Mouse (Mus musculus) B cell, adult 2 months (primary cell): Measurements from ENCODE around the gene Psmb2.
A peak's percentile ranks its signal among the peaks of the same experiment; 100 is the strongest.

ENCODE experiments used
- DNase-seq, 2 experiments: peaks; one replicate each; pipeline ENCODE4 v3.0.0; 2022

Gene Psmb2

GRCm38 (mm10) chr4:126732531-126733380 lies 55.3 kb downstream of the Psmb2 start:
- no peak for DNase-seq

GRCm38 (mm10) chr4:126734001-126734603 lies 56.7 kb downstream of the Psmb2 start:
- no peak for DNase-seq

- DNase-seq: peak in 1 of 2 experiments; percentile 23
Observed at GRCm38 (mm10) chr4:126734700-126735381, 57.4 kb downstream of the Psmb2 start.

DNA sequence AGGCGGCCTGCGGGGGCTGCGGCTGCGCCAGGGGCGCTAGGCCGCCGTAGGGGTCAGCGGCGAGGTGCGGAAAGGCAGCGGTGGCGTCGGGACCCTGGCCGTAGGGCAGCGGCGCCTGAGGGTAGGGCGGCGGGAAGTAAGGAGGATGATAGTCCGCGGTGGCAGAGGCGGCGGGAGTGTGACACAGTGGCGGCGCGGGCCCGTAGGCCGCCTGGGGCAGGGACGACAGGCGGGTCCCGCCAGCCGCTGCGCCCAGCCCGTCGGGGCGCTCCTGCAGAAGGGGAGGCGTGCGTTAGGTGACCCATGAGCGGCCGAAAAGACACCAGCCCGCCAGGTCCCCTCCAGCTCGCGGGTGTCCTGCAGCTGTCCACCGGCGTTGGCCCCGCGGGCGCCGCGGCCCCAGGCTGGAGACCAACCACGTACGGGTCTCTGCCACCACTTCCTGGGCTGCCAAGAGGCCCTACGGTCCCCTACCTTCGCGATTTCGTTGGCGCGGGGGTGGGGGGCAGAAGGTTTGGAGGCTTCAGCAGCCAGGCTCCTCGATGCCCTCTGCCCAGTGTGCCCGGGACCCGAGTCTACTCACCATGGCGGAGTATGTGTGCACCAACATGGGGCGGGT lies 58.1 kb downstream of the Psmb2 start:
- peak in 1 of 2 experiments; percentile 31 for DNase-seq

DNA sequence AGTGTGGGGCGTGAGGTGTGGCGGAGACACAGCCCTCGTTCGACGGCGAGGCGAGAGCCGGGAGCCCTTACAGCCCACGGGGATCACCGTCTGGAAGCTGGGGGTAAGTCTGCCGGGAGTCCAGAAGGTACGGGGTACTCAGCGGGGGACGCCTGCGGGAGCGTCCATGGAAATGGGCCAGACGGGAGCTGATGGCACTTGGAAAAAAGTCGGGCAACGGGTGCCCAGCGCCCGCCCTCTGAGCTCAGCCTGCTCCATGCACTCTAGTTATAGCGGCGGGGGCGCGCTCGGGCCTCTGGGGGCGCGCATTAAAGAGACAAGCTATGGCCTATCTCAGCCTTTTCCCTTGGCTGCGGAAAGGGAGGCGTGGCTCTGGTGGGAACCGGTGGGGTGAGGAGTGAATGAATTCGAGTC lies 58.6 kb downstream of the Psmb2 start, which contains the start of gene Tfap2e:
Tfap2e (minus strand) TSS at position 240 of the 414 bp plus-strand sequence.
- peak in 1 of 2 experiments; percentile 32 for DNase-seq

DNA sequence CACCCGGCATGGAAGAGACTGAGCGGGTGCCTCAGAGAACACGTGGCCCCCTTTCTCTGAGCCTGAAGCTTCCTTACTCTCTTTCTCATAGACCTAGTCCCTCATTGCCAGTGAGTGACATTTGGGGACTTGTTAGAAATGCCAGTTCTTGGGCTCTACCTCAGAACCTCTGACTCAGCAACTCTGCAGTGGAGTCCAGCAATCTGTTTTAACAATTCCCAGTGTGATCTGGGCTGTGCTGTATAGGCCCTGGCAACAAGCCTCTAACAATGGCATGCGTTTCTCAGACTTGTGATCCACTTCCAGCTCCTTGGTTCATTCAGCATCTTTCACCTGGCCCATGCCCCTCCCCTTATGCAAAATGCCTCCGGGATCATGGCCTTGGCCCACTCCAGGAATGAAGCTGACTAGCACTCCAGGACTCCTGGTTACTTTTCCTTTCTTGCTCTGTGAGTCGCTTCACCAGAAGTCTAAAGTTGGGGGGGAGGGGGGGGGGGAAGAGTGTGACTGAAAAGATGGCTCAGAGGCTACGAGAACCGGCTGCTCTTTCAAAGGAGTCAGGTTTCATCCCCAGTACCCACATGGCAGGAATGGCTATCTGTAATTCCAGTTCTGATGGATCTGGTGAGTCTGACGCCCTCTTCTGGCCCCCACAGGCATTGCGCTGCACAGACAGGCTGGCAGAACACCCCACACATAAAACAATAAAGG lies 62.7 kb downstream of the Psmb2 start:
- DNase-seq: peak in 1 of 2 experiments; percentile 23

GRCm38 (mm10) chr4:126741448-126741847 lies 64.0 kb downstream of the Psmb2 start:
- DNase-seq: peak; percentile 80 to 82

- no peak for DNase-seq
Observed at GRCm38 (mm10) chr4:126742976-126743375, 65.5 kb downstream of the Psmb2 start.

DNA sequence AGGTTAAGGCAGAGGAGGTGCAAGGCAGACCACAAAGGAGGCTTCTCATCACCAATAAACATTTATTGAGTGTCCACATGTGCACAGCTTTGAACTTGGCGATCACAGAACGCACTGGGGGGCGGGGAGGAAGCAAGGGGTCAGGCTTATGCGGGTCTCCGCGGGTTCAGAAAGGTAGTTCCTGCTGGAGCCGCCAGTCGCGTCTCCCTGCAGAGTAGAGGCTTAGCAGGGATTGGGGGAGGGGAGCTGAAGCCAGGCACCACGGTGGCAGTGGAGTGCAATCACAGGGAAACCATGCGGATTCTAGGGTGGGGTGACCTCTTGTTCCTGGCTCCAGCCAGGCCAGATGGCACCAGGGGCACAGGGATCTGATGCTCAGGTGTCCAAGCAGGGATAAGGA lies 66.3 kb downstream of the Psmb2 start:
- DNase-seq: no peak

DNA sequence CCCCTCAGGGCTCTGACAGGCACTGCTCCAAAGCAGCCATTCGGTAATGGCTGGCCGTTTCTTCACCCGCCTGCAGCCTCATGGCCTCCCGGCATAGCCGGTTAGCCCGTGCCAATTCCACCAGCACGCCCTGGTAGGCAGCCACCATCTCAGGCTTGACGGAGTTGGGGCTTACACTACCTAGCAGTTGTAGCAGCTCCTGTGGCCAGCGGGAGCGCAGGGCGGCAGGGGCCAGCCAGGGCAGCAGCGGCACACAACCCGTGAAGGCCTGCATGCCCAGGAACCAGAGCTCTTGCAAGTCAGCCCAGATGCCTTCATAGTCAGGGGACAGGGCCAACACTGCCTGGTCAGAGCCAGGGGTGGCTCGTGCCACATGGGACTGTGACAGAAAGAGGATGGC lies 67.4 kb downstream of the Psmb2 start:
- DNase-seq: no peak

DNA sequence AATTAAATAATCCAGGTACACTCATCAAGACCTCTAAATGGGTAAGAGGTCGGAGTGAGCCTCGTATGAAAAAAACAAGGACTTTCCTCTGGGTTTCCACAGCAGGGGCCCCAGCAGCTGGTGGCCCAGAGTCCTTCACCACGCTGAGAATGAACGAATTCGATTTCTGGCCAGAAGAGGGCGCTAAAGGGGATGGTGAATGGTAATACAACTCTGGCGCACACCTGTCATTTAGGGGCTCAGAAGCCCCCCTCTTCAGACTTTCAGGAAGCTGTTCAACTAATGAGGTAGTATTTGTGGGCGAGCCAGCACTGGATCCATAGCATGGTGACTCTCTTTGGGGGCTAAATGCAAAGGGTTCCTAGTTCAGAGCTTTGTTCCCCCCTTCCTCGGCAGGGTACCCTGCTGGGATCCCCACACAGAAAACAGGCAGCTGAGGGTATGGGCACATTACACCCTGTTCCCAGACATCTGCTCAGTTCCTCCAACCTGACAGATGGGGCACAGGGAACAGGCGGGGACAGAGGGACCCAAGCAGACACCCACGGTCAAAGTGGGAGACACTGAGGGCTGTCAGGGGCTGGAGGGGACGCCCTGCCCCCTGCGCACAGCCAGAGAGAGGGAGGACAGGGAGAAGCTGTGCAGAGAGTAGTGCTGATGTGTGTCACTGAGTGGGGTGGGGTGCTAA lies 68.2 kb downstream of the Psmb2 start:
- DNase-seq: peak; percentile 78 to 79

DNA sequence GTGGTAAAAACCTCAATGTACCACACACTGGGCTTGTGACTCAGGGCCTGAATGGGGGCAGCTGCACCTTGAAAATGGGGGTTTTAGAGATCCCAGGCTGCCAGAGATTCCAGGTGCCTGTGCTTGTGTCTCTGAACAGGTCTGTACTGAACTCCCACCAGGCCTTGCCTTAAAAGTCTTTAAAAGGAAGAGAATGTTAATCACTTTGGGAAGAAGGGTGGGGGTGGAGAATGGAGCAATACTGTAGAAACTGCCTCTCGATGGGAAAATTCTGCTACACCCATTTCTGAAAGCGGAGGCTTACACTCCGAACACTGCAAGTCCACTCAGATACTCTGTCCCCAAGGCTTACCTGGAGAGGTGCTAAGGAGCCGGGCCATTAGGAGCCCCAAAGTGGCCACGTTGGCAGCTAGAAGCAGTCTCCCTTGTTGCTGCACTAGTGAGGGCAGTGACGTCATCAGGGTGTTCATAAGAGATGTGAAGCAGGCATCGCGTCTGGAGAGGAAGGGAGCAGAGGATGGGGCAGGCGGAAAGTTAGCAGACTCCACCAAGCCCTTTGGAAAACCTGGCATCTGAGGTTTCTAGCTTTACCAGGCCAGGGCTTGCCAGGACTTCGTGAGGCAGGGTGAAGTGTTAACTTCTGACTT lies 68.9 kb downstream of the Psmb2 start:
- no peak for DNase-seq

- no peak for DNase-seq
Observed at GRCm38 (mm10) chr4:126748381-126748780, 71.0 kb downstream of the Psmb2 start.

GRCm38 (mm10) chr4:126749553-126749952 lies 72.1 kb downstream of the Psmb2 start:
- DNase-seq: no peak

DNA sequence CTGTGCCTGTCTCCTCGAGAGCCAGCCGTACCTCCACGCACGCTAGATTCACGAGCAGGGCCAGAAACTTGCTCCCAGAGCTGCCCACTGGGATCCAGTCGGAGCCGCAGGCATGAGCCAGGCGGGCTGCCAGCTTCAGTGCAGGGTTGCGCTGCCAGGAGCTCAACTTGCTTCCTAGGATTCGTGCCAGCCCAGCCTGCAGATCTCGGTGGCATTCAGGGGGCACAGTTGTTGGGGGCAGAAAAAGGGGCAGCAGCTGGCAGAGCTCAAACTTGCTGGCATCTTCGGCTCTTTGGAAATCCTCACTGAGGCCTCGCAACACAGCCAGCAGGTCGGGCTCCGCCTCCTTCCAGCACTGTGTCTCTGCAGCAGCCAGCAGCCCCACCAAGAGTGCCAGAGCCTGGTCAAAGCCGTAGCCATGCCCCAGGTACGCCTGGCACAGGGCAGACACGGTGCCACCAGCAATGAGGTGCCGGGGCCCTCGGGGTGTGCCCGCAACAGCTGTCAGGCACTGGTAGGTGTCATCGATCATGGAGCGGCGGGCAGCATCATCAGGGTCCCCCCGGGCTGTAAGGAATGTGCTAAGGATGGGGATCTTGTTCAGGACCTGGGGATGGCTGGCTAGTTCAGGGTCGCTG lies 72.7 kb downstream of the Psmb2 start:
- no peak for DNase-seq

- DNase-seq: no peak
Observed at GRCm38 (mm10) chr4:126750863-126751555, 73.6 kb downstream of the Psmb2 start.

DNA sequence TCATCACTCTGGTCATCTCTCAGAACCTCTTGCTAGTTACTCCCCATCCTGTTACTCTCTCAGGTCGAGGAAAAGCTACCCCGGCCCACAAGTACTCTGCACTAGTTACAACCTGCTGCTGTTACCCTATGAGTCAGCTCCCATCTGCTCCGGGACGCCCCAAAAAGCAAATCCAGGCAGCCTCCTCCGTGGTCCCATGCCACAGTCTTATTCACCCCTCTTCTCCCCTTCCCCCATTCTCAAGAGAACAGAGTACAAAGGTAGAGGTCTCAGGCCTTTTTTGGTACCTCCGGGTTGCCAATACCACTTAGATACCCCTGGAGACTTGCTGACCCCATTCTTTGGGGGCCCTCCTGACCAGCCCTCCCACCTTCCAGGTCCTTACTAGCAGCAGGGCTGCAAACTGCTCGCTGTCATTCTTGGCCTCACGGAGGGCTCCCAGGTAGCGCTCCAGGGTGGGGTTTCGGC lies 74.2 kb downstream of the Psmb2 start:
- DNase-seq: no peak

GRCm38 (mm10) chr4:126752024-126752607 lies 74.7 kb downstream of the Psmb2 start:
- no peak for DNase-seq

DNA sequence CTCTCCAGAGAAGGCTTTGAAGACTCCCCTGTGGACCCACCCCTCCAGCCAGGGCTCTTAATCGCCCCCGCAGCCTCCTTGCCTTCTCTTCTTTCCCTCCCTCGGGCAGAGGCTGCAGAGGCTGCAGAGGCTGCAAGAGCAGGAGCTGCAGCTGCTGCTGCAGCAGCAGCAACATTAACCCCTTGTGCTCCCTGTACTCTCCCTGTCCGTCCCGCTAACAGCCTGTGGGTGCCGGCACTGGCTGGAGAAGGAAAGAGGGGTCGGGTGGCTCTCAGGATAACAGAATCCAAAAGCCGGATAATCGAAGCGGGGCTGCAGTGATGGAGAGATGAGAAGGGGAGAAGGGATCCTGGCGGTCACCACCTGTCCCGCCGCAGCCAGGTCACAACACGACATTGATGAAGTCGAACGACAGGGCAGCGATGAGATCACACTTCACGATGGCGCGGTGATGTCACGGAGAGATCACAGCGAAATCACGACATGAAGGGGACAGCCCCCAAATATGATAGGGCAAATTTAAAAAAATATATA lies 75.2 kb downstream of the Psmb2 start:
- DNase-seq: no peak
